Mouse (Mus musculus): Measurements from ENCODE around the gene Hist1h2ak. TPM values are rescaled to one million over a fixed set of nuclear protein-coding genes. Genes with fewer than 3 reads are reported as not detected.
A peak's percentile ranks its signal among the peaks of the same experiment; 100 is the strongest.
"Not testable (repeated sequence)": the region's sequence is repeated elsewhere in the genome, so short reads cannot be mapped to it uniquely, and the experiment has no call there.

Hist1h2ak gene
- 11.6 and 26.1 TPM in 2 replicates for polyA plus RNA-seq (2015; fragmentation: Nextera tagmentation; extraction: Ambion mirVana)

DNA sequence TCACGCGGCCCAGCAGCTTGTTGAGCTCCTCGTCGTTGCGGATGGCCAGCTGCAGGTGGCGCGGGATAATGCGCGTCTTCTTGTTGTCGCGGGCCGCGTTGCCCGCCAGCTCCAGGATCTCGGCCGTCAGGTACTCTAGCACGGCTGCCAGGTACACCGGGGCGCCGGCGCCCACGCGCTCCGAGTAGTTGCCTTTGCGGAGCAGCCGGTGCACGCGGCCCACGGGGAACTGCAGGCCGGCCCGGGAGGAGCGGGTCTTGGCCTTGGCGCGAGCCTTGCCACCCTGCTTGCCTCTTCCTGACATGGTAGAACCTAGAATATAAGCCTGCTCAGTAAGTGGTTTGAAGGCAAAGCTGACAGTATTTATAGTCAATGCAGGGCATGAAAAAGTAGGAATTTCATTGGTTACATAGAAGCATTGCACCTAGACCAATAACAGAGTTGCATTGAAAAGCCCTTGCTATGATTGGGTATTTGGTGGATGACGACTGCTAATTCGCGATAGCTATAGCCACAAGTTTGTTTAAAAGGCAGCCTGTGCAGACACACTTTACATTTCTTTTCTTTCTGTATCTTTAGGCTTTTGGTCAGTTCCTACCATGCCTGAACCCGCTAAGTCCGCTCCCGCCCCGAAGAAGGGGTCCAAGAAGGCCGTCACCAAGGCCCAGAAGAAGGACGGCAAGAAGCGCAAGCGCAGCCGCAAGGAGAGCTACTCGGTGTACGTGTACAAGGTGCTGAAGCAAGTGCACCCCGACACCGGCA, at the start of gene Hist1h2ak, which contains the start of gene Hist1h2bn:
Gene Hist1h2ak, minus strand, starts transcription at position 304 of the 762 bp plus-strand sequence.
Gene Hist1h2bn, plus strand, starts transcription at position 600 of the 762 bp plus-strand sequence.
- not testable (repeated sequence) for H3K9me3 ChIP-seq, H3K27me3 ChIP-seq, H3K36me3 ChIP-seq
- WGBS = 0% methylated on average over 48 of the region's 50 CpGs
- H3K4me2 ChIP-seq = peak within 1 kb of the TSS; percentile 63
- ATAC-seq (ENCODE audit: insufficient number of reproducible peaks, low FRiP score, low TSS enrichment, low read depth) = peak; percentile 93
- peaks cover 21% of the 10 kb centered on the region for H3K4me1 ChIP-seq
- H3K27ac ChIP-seq = peak within 1 kb of the TSS; percentile 93
- H3K9ac ChIP-seq = peak within 1 kb of the TSS; percentile 26; the same call in 1 of the 2 replicates
- peak within 1 kb of the TSS; percentile 45 for H3K4me3 ChIP-seq

DNA sequence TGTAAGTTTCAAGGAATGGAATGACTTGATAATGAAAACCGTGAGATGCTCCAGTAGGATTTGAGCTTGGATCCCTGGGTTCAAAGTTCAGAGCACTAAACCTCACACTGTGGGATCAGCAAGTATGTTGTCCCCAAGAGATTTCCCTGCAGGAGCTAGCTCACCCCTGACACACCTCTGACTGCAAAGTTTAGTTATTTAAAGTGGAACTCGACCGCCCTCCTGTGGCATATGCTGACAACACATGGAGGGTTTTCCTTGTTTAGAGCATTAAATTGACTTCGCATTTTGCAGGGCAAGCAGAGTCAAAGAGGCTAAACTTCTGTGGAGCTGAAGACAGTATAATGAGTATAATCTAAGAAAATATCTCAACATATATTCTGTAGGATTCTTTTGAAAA, 49.4 kb upstream of the Hist1h2ak start:
- H3K4me3 ChIP-seq, H3K36me3 ChIP-seq, H3K27ac ChIP-seq, H3K4me2 ChIP-seq, H3K9ac ChIP-seq, H3K9me3 ChIP-seq, H3K27me3 ChIP-seq, H3K4me1 ChIP-seq: not testable (repeated sequence)
- WGBS = no CpG with 5 or more reads among the region's 4 CpGs
- ATAC-seq (ENCODE audit: insufficient number of reproducible peaks, low FRiP score, low TSS enrichment, low read depth) = peak; percentile 14; the same call in 1 of the 2 replicates

DNA sequence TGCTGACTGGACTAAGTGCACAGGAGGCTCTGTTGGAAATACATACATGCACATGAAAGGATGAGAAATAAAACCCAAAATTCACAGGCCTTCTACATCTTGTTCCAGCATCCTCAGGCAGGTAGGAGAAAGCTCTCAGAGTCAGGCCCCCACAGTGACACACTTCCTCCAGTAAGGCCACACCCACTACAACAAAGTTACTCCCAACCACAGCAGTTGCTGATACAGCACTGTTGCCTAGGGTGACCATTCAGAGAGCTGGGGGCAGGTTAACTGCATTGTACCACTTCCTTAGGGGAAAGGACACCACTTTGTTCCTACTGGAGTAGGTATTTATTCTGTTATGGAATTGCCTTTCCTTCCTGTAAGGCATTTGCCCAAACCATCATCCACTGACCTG, 43.5 kb upstream of the Hist1h2ak start:
- H3K27ac ChIP-seq; H3K4me2 ChIP-seq; H3K36me3 ChIP-seq; H3K9ac ChIP-seq; H3K4me3 ChIP-seq; H3K4me1 ChIP-seq; H3K9me3 ChIP-seq; ATAC-seq (ENCODE audit: insufficient number of reproducible peaks, low FRiP score, low TSS enrichment, low read depth); H3K27me3 ChIP-seq: not testable (repeated sequence)

DNA sequence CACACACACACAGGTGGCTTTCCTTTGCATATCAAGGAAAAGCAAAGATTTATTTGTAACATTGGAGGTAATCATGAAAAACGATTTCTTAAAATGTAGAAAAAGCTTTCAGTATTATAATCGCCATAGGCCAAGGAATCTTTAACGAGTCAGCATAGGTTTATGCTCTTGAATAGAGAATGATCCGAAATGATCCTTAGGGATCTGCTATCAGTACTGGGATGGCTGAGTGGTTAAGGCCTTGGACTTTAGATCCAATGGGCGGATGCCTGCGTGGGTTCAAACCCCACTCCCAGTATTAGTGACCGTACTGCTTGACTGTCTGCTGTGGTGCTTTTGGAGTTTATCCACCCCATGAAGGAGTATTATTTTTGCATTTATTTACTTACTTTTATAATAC, 42.0 kb upstream of the Hist1h2ak start:
- H3K9ac ChIP-seq = no peak overlapping the region
- H3K27me3 ChIP-seq = no peaks in the 10 kb centered on the region
- ATAC-seq (ENCODE audit: insufficient number of reproducible peaks, low FRiP score, low TSS enrichment, low read depth) = no peak
- H3K27ac ChIP-seq = no peak overlapping the region
- WGBS = 87% methylated on average over 7 of the region's 7 CpGs
- peaks cover 4% of the 10 kb centered on the region for H3K4me1 ChIP-seq
- H3K36me3 ChIP-seq = no peaks in the 10 kb centered on the region
- no peaks in the 10 kb centered on the region for H3K9me3 ChIP-seq
- no peak overlapping the region for H3K4me2 ChIP-seq
- no peak overlapping the region for H3K4me3 ChIP-seq

DNA sequence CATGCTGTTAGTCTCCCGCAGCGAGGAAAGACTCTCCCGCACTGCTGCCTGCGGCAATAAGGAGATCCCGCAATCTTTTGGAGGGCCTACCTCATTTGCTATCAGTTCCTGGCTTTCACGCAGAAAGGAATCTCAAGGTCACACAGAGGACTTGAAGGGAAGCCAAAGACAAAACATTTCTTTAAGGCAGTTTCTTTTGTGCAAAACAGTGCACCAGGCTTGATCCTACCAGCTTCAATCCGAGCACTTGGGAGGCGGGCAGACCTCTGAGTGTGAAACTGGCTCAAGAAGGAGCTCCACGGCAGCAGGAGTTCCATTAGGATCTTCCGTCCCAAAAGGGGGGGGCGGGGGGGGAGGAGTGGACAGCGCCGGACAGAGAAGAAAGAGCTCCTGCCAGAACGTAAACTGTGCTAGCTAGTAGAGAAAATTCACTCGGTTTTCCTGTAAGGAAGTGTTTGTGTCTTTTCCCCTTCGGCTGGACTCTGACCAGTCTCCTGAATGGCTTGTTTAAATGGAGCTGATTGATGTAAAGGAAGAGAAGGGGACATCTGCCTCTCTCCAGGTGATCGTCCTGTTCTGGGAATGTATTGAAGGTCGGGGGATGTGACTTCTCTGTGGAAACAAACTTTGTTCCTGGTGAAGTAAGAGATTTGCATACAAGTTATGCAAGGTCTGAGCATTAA, 37.1 kb upstream of the Hist1h2ak start:
- peak overlapping the region; percentile 35 for H3K4me2 ChIP-seq
- no peaks in the 10 kb centered on the region for H3K36me3 ChIP-seq
- H3K27ac ChIP-seq = no peak overlapping the region
- 10% methylated on average over 18 of the region's 18 CpGs for WGBS
- peak overlapping the region; percentile 8 for H3K4me3 ChIP-seq
- no peak for ATAC-seq (ENCODE audit: insufficient number of reproducible peaks, low FRiP score, low TSS enrichment, low read depth)
- H3K9me3 ChIP-seq = no peaks in the 10 kb centered on the region
- H3K27me3 ChIP-seq = no peaks in the 10 kb centered on the region
- 0 out of 2 replicates have a peak overlapping the region, but pooled peaks have one; percentile 18 for H3K9ac ChIP-seq
- peaks cover 11% of the 10 kb centered on the region for H3K4me1 ChIP-seq

DNA sequence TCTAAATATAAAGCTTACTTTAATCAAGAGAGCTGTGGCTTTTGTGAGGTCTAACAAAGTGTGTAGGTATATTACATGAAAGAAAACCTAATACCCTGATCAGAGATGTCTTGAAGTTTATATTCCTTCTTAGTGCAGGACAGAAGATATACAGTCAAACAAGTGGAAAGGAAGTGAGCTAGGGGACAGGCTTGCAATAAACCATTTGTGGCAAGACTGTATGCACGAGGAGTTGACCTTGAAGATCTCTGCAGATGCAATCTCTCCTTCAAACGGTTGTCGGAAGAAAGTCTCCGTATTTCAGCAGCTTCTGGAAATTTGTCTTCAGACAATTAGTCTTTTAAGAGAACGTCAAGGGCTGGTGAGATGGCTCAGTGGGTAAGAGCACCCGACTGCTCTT, 36.3 kb upstream of the Hist1h2ak start:
- no peak overlapping the region for H3K4me3 ChIP-seq
- H3K9me3 ChIP-seq = no peaks in the 10 kb centered on the region

DNA sequence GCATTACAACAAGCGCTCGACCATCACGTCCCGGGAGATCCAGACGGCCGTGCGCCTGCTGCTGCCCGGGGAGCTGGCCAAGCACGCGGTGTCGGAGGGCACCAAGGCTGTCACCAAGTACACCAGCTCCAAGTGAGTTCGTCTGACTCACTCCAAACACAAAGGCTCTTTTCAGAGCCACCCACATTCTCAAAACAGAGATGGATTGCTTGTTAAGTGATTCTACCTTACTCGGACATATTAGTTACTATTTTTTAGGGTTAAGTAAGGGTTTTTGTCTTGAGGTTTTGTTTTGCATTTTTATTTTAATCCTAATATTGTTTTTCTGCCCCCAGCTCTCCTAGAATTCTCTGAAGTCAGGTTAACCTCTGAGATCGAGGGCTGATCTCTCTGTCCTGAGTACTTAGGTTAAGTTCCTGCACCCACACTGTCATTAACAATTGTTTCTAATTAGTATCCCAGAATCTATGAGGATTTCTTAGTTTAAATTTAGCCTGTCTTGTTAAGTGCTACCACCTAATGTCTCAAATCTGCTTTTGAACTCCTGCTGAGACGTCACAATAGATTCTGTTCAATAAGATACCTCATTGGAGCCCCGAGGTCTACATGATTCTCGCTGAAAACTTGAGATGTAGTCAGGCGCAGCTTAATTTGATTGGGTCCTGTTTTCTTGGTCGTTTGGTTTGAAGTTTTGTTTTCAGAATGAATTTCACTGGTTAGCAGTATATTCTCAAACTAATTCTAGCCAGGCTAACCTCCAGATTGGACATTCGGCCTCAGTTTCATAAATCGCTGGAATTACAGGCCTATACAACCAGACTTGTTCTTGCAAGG, 34.4 kb upstream of the Hist1h2ak start:
- Histone ChIP-seq H3K4me2 (peak overlapping the region; percentile 53), H3K27me3 (no peaks in the 10 kb centered on the region), H3K9me3 (no peaks in the 10 kb centered on the region), H3K9ac (no peak overlapping the region), H3K4me3 (peak overlapping the region; percentile 38), H3K4me1 (peaks cover 20% of the 10 kb centered on the region), H3K27ac (peak overlapping the region; percentile 71), H3K36me3 (no peaks in the 10 kb centered on the region)
- no peak for ATAC-seq (ENCODE audit: insufficient number of reproducible peaks, low FRiP score, low TSS enrichment, low read depth)
- WGBS = 15% methylated on average over 17 of the region's 21 CpGs

More for the DNA sequence above, 36.3 kb upstream of the Hist1h2ak start:
- no peak for ATAC-seq (ENCODE audit: insufficient number of reproducible peaks, low FRiP score, low TSS enrichment, low read depth)
- H3K4me2 ChIP-seq = no peak overlapping the region
- peaks cover 11% of the 10 kb centered on the region for H3K4me1 ChIP-seq
- H3K27ac ChIP-seq = no peak overlapping the region
- no peaks in the 10 kb centered on the region for H3K36me3 ChIP-seq
- no peaks in the 10 kb centered on the region for H3K27me3 ChIP-seq
- WGBS = 65% methylated on average over 6 of the region's 6 CpGs
- H3K9ac ChIP-seq = no peak overlapping the region

DNA sequence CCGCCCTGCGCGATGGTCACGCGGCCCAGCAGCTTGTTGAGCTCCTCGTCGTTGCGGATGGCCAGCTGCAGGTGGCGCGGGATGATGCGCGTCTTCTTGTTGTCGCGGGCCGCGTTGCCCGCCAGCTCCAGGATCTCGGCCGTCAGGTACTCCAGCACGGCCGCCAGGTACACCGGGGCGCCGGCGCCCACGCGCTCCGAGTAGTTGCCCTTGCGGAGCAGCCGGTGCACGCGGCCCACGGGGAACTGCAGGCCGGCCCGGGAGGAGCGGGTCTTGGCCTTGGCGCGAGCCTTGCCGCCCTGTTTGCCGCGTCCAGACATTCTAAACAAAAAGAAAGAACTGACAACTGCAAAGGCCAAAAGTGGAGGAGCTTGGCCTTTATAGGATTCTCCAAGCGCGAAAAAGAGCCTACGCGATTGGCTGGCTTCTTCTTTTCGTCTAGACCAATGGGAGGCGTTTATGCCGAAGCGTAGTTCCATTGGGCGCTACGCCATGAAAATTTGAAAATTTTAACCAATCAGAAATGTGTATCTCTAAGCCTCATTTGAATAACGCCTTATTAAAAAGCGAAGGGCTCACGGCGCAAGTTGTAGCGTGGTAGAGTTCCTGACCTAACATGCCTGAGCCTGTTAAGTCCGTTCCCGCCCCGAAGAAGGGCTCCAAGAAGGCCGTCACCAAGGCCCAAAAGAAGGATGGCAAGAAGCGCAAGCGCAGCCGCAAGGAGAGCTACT, 33.4 kb upstream of the Hist1h2ak start, which contains the start of the genes Hist1h2an and Hist1h2bp:
Gene Hist1h2an, minus strand, starts transcription at position 320 of the 731 bp plus-strand sequence.
Gene Hist1h2bp, plus strand, starts transcription at position 563 of the 731 bp plus-strand sequence.
- Histone ChIP-seq H3K4me2 (peak within 1 kb of the TSS; percentile 53), H3K27ac (peak within 1 kb of the TSS; percentile 83), H3K4me3 (peak within 1 kb of the TSS; percentile 38), H3K4me1 (peaks cover 25% of the 10 kb centered on the region)
- peak; percentile 93 for ATAC-seq (ENCODE audit: insufficient number of reproducible peaks, low FRiP score, low TSS enrichment, low read depth)
- not testable (repeated sequence) for H3K36me3 ChIP-seq, H3K27me3 ChIP-seq, H3K9me3 ChIP-seq, H3K9ac ChIP-seq
- under 1% methylated on average over 37 of the region's 63 CpGs for WGBS

DNA sequence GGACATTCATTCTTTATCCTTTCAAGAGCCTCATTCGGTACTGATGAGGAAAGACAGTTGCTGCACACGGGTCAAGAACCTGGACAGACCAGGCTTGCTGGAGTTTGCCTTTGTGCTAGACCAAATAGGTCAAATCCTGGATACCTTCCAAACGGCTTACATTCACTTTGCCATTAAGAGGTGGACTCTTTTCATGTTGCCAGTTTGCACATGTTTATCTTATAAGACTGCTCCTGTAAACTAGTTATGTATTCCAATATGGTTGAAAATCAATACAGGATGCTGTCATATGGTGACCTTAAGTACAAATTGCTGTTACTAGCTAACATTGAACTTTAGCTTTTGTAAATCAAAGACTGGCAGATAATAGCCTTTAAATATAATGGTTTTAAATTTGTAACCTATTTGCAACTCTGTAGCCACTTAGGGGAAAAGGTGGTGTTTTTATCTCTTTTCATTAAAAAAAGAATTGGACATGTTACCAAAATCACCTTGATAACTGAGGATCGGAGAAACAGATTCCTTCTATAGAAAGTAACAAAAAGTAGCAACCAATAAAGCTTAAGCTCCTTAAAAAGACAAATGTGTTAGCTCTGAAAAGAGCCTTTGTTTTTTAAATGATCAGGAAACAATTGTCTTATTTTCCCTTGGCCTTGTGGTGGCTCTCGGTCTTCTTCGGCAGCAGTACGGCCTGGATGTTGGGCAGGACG, 32.7 kb upstream of the Hist1h2ak start:
- Histone ChIP-seq H3K4me2 (peak overlapping the region; percentile 53), H3K36me3 (no peaks in the 10 kb centered on the region), H3K9ac (no peak overlapping the region), H3K4me1 (peaks cover 27% of the 10 kb centered on the region), H3K27ac (peak overlapping the region; percentile 80), H3K4me3 (peak overlapping the region; percentile 38), H3K9me3 (no peaks in the 10 kb centered on the region), H3K27me3 (no peaks in the 10 kb centered on the region)
- WGBS = 5% methylated on average over 8 of the region's 8 CpGs
- no peak for ATAC-seq (ENCODE audit: insufficient number of reproducible peaks, low FRiP score, low TSS enrichment, low read depth)

DNA sequence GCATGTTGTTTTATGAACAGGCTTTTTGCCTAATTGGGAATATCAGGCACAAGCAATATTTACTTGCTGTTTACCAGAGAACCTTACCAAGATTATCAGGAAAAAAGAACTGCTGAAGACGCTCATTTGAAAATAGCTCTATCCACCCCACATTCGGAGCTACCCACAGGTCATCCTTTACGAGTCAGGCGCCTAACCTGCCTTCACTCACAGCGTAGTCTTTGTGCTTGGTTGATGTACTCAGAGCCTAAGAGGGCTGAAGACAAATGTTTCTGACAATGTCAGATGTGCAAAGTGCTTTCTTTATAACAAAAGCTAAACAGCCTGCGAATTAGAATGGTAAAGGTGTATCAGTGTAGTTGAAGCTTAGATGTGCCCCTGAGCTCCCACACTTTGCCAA, 30.7 kb upstream of the Hist1h2ak start:
- H3K27ac ChIP-seq = peak overlapping the region; percentile 88
- ATAC-seq (ENCODE audit: insufficient number of reproducible peaks, low FRiP score, low TSS enrichment, low read depth) = no peak
- 0 out of 2 replicates have a peak overlapping the region, but pooled peaks have one; percentile 41 for H3K4me3 ChIP-seq
- no peaks in the 10 kb centered on the region for H3K36me3 ChIP-seq
- peak overlapping the region; percentile 56 for H3K4me2 ChIP-seq
- H3K9me3 ChIP-seq = no peaks in the 10 kb centered on the region
- 0 out of 2 replicates have a peak overlapping the region, but pooled peaks have one; percentile 33 for H3K9ac ChIP-seq
- H3K4me1 ChIP-seq = peaks cover 37% of the 10 kb centered on the region
- H3K27me3 ChIP-seq = no peaks in the 10 kb centered on the region
- WGBS = 25% methylated on average over 6 of the region's 6 CpGs
